Mouse (Mus musculus) urinary bladder, postnatal 36 days (tissue): Measurements from ENCODE around the gene Arhgef16.

ENCODE experiments used
- DNase-seq, 2 experiments: peaks; one replicate each; pipeline ENCODE4 v3.0.0; 2022; ENCODE audit warnings: low spot score in 2 of 2, mixed read lengths in 1 of 2

Gene Arhgef16

DNA sequence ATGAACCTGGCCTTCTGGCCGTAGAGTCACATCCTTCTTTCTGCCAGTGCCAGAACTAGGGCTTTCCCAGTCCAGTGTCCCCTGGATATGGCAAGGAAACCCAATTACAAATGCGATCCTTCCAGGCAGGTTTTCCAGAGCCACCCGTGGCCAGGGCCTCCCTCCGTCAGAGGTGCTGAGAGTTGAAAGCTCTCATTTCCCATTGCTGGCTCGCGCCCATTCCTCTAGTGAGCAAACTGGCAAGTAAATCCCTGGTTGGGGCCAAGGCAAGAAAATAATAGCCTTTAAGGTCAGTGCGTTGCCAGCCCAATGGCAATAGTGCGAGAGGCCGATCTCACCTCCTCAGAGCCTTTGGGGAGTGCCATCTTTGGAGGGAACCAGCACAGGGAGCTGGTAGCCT, 71.9 kb downstream of the Arhgef16 start:
- no peak for DNase-seq
